Mouse (Mus musculus) C2C12 (cell line): Measurements from ENCODE around the gene Galntl6. TPM values are rescaled to one million over a fixed set of nuclear protein-coding genes. Genes with fewer than 3 reads are reported as not detected.
A peak's percentile ranks its signal among the peaks of the same experiment; 100 is the strongest.

Source experiments
- H3K27me3 ChIP-seq: one replicate; pipeline ENCODE4 v1.6.1; 2011; ENCODE audit not compliant: control insufficient read depth, insufficient read depth, insufficient read length
- H3K36me3 ChIP-seq: one replicate; pipeline ENCODE4 v1.6.1; 2011; ENCODE audit not compliant: control insufficient read depth, insufficient read depth
- H3K4me3 ChIP-seq: one replicate; pipeline ENCODE4 v1.5.1; 2011; ENCODE audit warnings: mild to moderate bottlenecking, control low read depth; ENCODE audit not compliant: poor library complexity, insufficient read depth, severe bottlenecking
- H3K79me2 ChIP-seq: one replicate; pipeline ENCODE4 v1.6.1; 2011; ENCODE audit not compliant: control insufficient read depth, insufficient read depth
- H3K79me3 ChIP-seq: one replicate; pipeline ENCODE4 v1.6.1; 2011; ENCODE audit warnings: low read depth, control low read depth
- H3ac ChIP-seq: one replicate; pipeline ENCODE3; 2011; ENCODE audit warnings: low read depth; ENCODE audit not compliant: control insufficient read depth, insufficient read length
- CEBPB ChIP-seq: IDR thresholded peaks from one replicate; pipeline ENCODE4 v1.6.1; 2011; ENCODE audit warnings: low read depth, mild to moderate bottlenecking, control low read depth, moderate library complexity
- CTCF ChIP-seq: IDR thresholded peaks from one replicate; pipeline ENCODE4 v1.5.1; 2011; ENCODE audit not compliant: control insufficient read depth, insufficient read depth, insufficient read length
- FOSL1 ChIP-seq: IDR thresholded peaks from one replicate; pipeline ENCODE4 v1.8.0; 2011; ENCODE audit warnings: mild to moderate bottlenecking, low read length; ENCODE audit not compliant: poor library complexity, insufficient read depth, severe bottlenecking
- MAX ChIP-seq: IDR thresholded peaks from one replicate; pipeline ENCODE4 v1.6.1; 2011; ENCODE audit warnings: mild to moderate bottlenecking, control low read depth
- MYOD1 ChIP-seq: IDR thresholded peaks from one replicate; pipeline ENCODE4 v1.6.1; 2011; ENCODE audit warnings: low read depth; ENCODE audit not compliant: control insufficient read depth, insufficient read length
- MYOG ChIP-seq: IDR thresholded peaks from one replicate; pipeline ENCODE4 v1.6.1; 2011; ENCODE audit not compliant: control insufficient read depth, insufficient read length; ENCODE audit errors: extremely low read depth
- USF1 ChIP-seq: IDR thresholded peaks from one replicate; pipeline ENCODE4 v1.6.1; 2011; ENCODE audit warnings: low read depth, mild to moderate bottlenecking, control low read depth, moderate library complexity
- polyA plus RNA-seq: library from polyadenylated mRNA; unstranded; fragments of >200 nt; fragmentation: generic; extraction: Trizol; gene quantifications from one replicate; pipeline ENCODE4 v1.2.1, GENCODE M21; 2012; ENCODE audit warnings: missing spikeins

Gene Galntl6
- polyA plus RNA-seq, 1 experiment = not detected

- no peaks in the 10 kb centered on the region for H3K36me3 ChIP-seq
- peak overlapping the region; percentile 38 for H3ac ChIP-seq
- no peaks in the 10 kb centered on the region for H3K27me3 ChIP-seq
- no peaks in the 10 kb centered on the region for H3K79me2 ChIP-seq
- peak overlapping the region; percentile 37 for H3K4me3 ChIP-seq
- no peaks in the 10 kb centered on the region for H3K79me3 ChIP-seq
- no peak for TF ChIP-seq CTCF
- TF ChIP-seq USF1 = no peak
- no peak for TF ChIP-seq CEBPB
- no peak for TF ChIP-seq MAX
- no peak for TF ChIP-seq FOSL1
- no peak for TF ChIP-seq MYOG
- no peak for TF ChIP-seq MYOD1
These were observed 600 bp upstream of the Galntl6 start for GRCm38 (mm10) chr8:58912840-58913639.

GRCm38 (mm10) chr8:58911677-58912076, 763 bp downstream of the Galntl6 start, which contains the start of gene BC030500:
BC030500 (plus strand) TSS chr8:58911755.
- no peaks in the 10 kb centered on the region for H3K79me2 ChIP-seq
- no peaks in the 10 kb centered on the region for H3K36me3 ChIP-seq

GRCm38 (mm10) chr8:58904465-58904864, 8.0 kb downstream of the Galntl6 start:
- Histone ChIP-seq H3K36me3 (no peaks in the 10 kb centered on the region), H3ac (no peak overlapping the region), H3K79me3 (no peaks in the 10 kb centered on the region), H3K27me3 (no peaks in the 10 kb centered on the region), H3K4me3 (no peak overlapping the region), H3K79me2 (no peaks in the 10 kb centered on the region)
- TF ChIP-seq MYOG (no peak), MYOD1 (no peak), MAX (no peak), CTCF (no peak), CEBPB (no peak), FOSL1 (no peak), USF1 (no peak)

More at GRCm38 (mm10) chr8:58911677-58912076, 763 bp downstream of the Galntl6 start, which contains the start of gene BC030500:
- H3K27me3 ChIP-seq = no peaks in the 10 kb centered on the region
- H3K79me3 ChIP-seq = no peaks in the 10 kb centered on the region
- H3ac ChIP-seq = no peak within 1 kb of the TSS
- H3K4me3 ChIP-seq = peak within 1 kb of the TSS; percentile 37
- no peak for TF ChIP-seq MYOG
- no peak for TF ChIP-seq MAX
- no peak for TF ChIP-seq MYOD1

GRCm38 (mm10) chr8:58895960-58896359, 16.5 kb downstream of the Galntl6 start:
- H3ac ChIP-seq = no peak overlapping the region
- no peaks in the 10 kb centered on the region for H3K79me3 ChIP-seq
- TF ChIP-seq USF1 (no peak), MYOD1 (no peak), MYOG (no peak), CEBPB (no peak), MAX (no peak), CTCF (no peak), FOSL1 (no peak)

GRCm38 (mm10) chr8:58890591-58890990, 21.8 kb downstream of the Galntl6 start:
- no peak overlapping the region for H3ac ChIP-seq
- H3K79me3 ChIP-seq = no peaks in the 10 kb centered on the region
- no peaks in the 10 kb centered on the region for H3K27me3 ChIP-seq
- H3K79me2 ChIP-seq = no peaks in the 10 kb centered on the region
- no peak overlapping the region for H3K4me3 ChIP-seq
- no peaks in the 10 kb centered on the region for H3K36me3 ChIP-seq
- TF ChIP-seq MAX = no peak
- no peak for TF ChIP-seq FOSL1
- TF ChIP-seq CEBPB = no peak
- TF ChIP-seq CTCF = no peak
- no peak for TF ChIP-seq MYOG
- no peak for TF ChIP-seq MYOD1
- TF ChIP-seq USF1 = no peak

More at GRCm38 (mm10) chr8:58895960-58896359, 16.5 kb downstream of the Galntl6 start:
- Histone ChIP-seq H3K27me3 (no peaks in the 10 kb centered on the region), H3K36me3 (no peaks in the 10 kb centered on the region), H3K79me2 (no peaks in the 10 kb centered on the region), H3K4me3 (no peak overlapping the region)

- Histone ChIP-seq H3K79me3 (no peaks in the 10 kb centered on the region), H3K79me2 (no peaks in the 10 kb centered on the region), H3K27me3 (no peaks in the 10 kb centered on the region), H3K4me3 (no peak overlapping the region), H3K36me3 (no peaks in the 10 kb centered on the region), H3ac (no peak overlapping the region)
- TF ChIP-seq MYOG (no peak), CTCF (no peak), MAX (no peak), FOSL1 (no peak), MYOD1 (no peak), CEBPB (no peak), USF1 (no peak)
These were observed 26.0 kb downstream of the Galntl6 start for GRCm38 (mm10) chr8:58886405-58886804.
